25 mouse cellular contexts compared by ENCODE assay signal in genomic region chr15:13434608-13435007, GRCm38 (mm10).
"Had no signal": no experiment of that assay in that cellular context is flagged by ENCODE, and none has a peak within 500 bp of the region (broad histone marks: within the 10 kb centered on the region; RNA-seq: fewer than 3 reads in every experiment).

No protein-coding gene starts in this region.

- H3K27me3 ChIP-seq: heart, embryonic 13.5 days; heart, embryonic 15.5 days; hindbrain, embryonic 13.5 days; hindbrain, embryonic 15.5 days; kidney, embryonic 15.5 days; limb, embryonic 13.5 days; limb, embryonic 15.5 days; liver, embryonic 12.5 days had no signal

- H3K27ac ChIP-seq: heart, embryonic 13.5 days; heart, embryonic 15.5 days; hindbrain, embryonic 13.5 days; hindbrain, embryonic 15.5 days; hindbrain, postnatal 0 days; kidney, embryonic 15.5 days; kidney, postnatal 0 days; limb, embryonic 13.5 days; limb, embryonic 15.5 days; liver, embryonic 12.5 days had no signal

- DNase-seq: gastrocnemius, postnatal 14 days; gastrocnemius, postnatal 36 days; heart, adult 18-20 months; heart, postnatal 14 days; heart, postnatal 36 days; kidney, adult 11 months; kidney, adult 2 months; kidney, adult 9 months; kidney, postnatal 14 days; kidney, postnatal 36 days; layer of hippocampus, adult 9-11 months; layer of hippocampus, postnatal 36 days; left cerebral cortex, postnatal 4 days had no signal

- ATAC-seq: hindbrain, postnatal 0 days; intestine, embryonic 16.5 days; liver, embryonic 12.5 days had no signal

- H3K9me3 ChIP-seq: heart, embryonic 13.5 days; heart, embryonic 15.5 days; hindbrain, embryonic 13.5 days; hindbrain, embryonic 15.5 days; kidney, embryonic 15.5 days; limb, embryonic 13.5 days; limb, embryonic 15.5 days; liver, embryonic 12.5 days had no signal

- H3K4me1 ChIP-seq: heart, embryonic 13.5 days; heart, embryonic 15.5 days; hindbrain, embryonic 13.5 days; hindbrain, embryonic 15.5 days; kidney, embryonic 15.5 days; limb, embryonic 13.5 days; limb, embryonic 15.5 days; liver, embryonic 12.5 days had no signal

- H3K4me3 ChIP-seq: heart, embryonic 13.5 days; heart, embryonic 15.5 days; hindbrain, embryonic 13.5 days; hindbrain, embryonic 15.5 days; kidney, embryonic 15.5 days; limb, embryonic 13.5 days; limb, embryonic 15.5 days; liver, embryonic 12.5 days had no signal

- H3K4me2 ChIP-seq: heart, embryonic 11.5 days; heart, embryonic 13.5 days; heart, embryonic 15.5 days; hindbrain, embryonic 13.5 days; hindbrain, embryonic 15.5 days; kidney, embryonic 15.5 days; limb, embryonic 13.5 days; limb, embryonic 15.5 days; liver, embryonic 12.5 days had no signal

- H3K9ac ChIP-seq: heart, embryonic 13.5 days; heart, embryonic 15.5 days; hindbrain, embryonic 13.5 days; hindbrain, embryonic 15.5 days; kidney, embryonic 15.5 days; limb, embryonic 13.5 days; limb, embryonic 15.5 days; liver, embryonic 12.5 days had no signal

- H3K36me3 ChIP-seq: heart, embryonic 13.5 days; heart, embryonic 15.5 days; hindbrain, embryonic 13.5 days; hindbrain, embryonic 15.5 days; kidney, embryonic 15.5 days; limb, embryonic 13.5 days; limb, embryonic 15.5 days; liver, embryonic 12.5 days had no signal
